Mouse (Mus musculus) left cerebral cortex, postnatal 14 days (tissue): Measurements from ENCODE around the gene Tesk1. TPM values are rescaled to one million over a fixed set of nuclear protein-coding genes. Genes with fewer than 3 reads are reported as not detected.
A peak's percentile ranks its signal among the peaks of the same experiment; 100 is the strongest.

ENCODE experiments used
- DNase-seq, 2 experiments: peaks; one replicate each; pipeline ENCODE4 v3.0.0; 2021 to 2022; ENCODE audit warnings: low spot score in 2 of 2, mixed read lengths in 1 of 2
- intact Hi-C: fragments of 180-260 bp; cut with DNase I; formaldehyde crosslinking; loops from one replicate; pipeline ENCODE4 v1.15.1; 2025
- total RNA-seq, 2 experiments: library from RNA; stranded (reverse); gene quantifications; 2 replicates each; pipeline ENCODE4 v1.2.3; 2021

Tesk1 gene
- total RNA-seq, 2 experiments from 2014 or later, result 63.7 to 69.4 TPM

DNA sequence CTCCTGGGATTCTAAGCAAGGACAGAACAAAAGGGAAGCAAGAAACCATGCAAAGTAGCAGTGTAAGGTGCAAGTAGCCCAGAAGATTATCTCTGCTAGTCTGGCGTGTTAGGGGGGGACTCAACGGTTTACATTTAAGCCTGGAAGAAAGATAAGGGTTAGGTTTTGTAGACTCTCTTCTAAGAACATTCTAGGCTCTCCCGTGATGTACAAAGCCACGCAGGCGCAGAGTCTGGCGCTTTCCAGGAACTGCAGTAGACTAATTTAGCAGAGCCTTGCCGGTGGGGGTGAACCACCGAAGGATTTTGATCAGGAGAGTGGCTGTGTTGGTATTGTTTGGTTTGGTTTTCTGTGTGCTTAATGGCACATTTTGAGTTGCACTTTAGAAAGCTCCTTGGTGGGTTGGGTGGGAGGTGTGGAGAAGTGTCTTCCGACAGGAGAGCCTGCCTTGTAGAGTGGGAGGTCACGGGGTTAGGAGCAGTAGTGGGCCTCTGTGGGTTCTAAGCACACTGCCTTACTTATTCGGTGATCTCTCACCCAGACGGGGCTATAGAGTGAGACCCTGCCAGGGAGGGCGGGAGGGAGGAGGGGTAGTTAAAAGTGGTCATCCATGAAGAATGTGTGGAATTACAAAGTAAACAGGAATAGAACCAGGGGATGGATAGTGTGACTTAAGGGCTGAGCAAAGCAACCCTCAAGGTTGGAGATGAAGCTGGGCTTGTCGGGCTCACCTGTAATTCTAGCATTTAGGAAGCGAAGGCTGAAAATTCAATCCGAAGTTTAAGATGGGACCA lies 24.3 kb upstream of the Tesk1 start:
- DNase-seq, result peak in 1 of 2 experiments; percentile 38
- intact Hi-C loops, result no loop called here

DNA sequence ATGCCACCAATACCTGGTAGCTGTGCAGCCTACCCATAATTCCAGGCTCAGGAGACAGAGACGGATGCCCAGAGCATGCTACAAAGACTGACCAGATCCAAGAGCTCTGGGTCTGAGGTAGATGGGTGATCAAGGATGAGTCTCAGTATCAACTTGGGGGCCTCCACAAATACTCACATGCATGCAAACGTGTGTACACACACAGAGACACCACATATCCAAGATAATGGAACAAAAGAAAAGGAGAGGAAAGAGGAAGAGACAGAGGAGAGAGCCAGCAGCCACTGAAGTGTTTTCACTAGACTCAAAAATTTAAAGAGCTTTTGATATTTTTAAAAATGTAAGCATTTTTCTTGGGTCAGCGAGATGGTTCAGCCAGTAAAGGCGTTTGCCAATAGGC lies 23.3 kb upstream of the Tesk1 start:
- intact Hi-C loops, result no loop called here
- no peak for DNase-seq

DNA sequence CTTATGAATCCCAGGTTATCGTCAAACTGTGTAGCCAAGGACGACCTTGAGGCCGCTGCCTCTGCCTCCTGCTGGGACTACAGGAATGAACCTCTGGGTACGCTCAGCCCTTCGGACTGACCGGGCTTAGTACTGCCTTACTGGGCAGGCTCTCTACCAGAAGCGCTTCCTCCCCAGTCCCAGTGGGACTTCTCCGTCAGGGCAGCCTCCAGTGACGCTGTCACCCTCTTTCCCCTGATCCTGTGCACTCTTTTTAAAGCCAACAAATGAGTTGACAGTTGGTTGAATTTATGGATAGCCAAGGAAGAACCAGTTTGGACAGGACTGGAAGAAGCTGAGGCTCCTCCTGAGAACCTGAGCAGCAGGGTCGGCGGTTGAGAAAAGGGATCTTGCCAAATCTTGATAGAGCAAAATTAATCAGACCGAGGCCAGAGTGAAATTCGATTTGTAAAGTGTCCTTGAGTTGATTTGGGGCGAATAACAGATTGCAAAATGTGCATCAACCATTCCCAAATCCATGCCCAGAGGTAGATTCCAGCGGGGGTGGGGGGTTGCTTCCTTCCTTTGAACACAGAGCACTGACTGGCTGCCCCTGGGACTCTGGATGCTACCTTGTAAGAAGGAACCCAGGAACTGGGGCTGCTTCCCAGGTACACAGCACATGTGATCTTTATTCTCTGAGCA lies 22.6 kb upstream of the Tesk1 start:
- intact Hi-C loops, result no loop called here
- DNase-seq, result no peak

DNA sequence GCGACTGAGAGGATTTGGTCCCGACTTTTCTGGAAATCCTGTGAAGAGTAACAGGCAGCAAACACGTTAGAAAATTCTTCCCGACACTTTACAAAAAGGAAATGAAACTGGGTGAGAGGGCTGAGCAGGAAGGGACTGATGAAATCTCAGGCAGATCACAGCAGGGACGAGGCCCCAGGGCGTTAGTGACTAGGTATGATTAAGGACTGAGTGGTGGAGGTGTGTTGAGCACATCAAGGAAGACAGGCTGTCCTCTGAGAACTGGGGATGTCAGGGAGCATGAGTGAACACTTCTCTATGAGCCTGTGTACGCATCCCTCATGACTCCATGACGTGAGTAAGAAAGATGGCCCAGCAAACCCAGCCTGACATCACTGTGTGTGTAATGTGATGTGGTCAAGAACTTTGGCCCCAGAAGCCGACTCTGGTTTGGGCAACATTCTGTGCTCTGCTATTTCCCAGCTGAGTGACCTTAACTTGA lies 21.9 kb upstream of the Tesk1 start:
- DNase-seq, result no peak
- intact Hi-C loops, result loop anchor here (1.0 kb wide), 2 partner anchors 38 to 153 kb away; partner anchors contain the start of gene Atp8b5

DNA sequence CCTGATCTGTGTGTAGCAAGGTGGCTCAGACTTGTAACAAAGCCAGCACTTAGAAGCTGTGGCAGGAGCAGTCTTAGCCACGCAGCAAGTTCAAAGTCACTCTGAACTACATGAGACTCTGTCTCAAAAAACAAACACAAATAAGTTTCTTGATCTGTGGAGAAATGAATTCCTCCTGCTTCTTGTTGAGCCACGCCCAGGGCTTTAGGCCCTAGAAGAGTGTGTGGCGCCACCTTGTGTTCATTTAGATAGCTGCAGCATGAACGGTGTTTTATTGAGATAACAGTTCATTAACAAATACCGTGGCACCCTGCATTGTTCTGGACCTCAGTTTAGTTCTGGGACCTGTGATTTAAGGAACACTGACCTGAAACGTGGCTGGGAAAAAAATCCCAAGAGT lies 21.4 kb upstream of the Tesk1 start:
- peak; percentile 84 to 88 for DNase-seq
- intact Hi-C loops, result loop anchor here (1.0 kb wide), 2 partner anchors 38 to 153 kb away; partner anchors contain the start of gene Atp8b5

DNA sequence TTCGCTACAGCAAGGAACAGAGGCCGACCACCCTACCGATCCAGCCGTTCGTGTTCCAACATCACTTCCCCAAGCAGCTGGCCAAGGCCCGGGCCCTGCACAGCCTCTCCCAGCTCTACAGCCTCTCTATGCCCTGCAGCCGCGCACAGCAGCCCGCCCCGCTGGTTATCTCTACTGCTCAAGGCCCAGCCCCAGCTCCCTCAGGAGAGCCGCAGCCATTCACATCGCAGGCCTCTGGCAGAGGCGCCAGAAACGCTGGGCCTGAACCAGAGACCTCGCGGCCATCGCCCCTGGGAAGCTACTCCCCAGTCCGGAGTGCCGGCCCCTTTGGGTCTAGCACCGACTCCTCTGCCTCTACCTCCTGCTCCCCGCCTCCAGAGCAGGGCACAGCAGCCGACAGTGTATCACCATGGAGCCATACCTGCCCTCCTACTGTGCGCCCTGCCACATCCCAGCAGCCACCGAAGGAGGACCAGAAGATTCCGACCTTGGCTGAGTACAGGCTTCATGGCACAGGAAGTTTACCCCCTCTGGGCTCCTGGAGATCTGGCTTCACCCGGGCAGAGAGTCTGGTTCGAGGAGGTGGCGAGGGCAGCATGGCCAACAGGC lies 20.0 kb upstream of the Tesk1 start:
- intact Hi-C loops, result no loop called here
- no peak for DNase-seq

DNA sequence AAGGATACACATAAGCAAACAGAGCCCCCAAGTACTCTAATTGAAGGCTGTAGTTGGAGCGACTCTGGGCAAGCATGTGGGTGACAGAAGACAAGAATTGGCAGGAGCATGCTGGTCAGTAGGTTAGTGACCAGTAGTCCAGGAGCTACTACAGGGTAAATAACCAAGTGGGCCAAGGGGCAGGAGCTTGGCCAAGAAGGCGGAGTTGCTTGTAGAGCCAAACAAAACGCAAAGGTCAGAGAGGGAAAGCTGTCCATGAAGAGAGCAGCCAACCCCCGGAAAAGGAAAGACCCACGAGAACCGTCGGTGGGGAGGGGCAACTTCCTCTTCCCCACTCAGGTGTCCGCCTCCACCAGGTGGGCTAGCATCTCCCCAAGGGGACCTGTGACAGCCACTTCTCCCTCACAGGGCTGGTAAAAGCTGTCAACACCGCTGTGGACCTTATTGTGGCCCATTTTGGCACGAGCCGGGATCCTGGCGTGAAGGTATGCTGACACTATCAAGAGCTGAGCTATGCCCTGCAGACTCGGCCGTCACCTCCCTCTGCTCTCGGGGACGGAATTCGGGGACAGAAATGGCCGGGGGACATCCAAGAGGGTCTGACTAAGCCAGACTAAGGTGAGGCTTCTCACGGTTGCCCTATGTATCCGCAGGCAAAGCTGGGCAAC lies 18.3 kb upstream of the Tesk1 start:
- DNase-seq, result no peak
- intact Hi-C loops, result no loop called here

DNA sequence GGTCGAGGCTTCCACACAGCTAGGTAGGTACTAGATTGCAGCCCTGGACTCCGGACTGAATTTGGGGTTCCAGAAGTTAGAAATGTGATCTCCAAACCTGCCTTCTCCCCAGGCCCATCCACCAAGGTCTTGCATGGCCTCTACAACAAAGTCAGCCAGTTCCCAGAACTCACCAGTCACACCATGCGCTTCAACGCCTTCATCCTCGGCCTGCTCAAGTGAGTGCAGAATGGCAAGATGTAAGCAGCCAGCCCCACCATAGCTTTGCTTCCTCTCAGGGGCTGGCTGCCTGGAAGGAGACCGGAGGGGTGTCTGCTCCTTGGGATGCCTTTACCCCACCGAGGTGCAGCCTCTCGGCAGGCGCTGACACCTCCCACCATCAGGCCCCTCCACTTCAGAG lies 17.7 kb upstream of the Tesk1 start:
- intact Hi-C loops, result no loop called here
- DNase-seq, result no peak

DNA sequence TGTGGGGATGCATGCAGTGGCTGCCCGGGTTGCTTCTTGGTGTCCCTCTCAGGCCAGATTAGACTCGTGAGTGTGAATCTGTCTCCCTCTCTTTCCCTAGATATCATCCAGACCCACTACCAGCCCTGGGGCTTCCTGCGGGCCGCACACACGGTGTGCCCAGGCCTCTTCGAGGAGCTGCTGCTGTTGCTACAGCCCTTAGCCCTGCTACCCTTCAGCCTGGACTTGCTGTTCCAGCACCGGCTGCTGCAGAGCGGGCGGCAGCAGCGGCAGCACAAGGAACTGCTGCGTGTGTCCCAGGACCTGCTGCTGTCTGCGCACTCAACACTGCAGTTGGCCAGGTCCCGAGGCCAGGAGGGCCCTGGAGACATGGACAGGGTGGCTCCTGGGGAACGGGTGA lies 16.5 kb upstream of the Tesk1 start:
- intact Hi-C loops, result loop anchor here (5.0 kb wide), 1 partner anchor 383 kb away; no protein-coding TSS in a partner anchor
- DNase-seq, result no peak

DNA sequence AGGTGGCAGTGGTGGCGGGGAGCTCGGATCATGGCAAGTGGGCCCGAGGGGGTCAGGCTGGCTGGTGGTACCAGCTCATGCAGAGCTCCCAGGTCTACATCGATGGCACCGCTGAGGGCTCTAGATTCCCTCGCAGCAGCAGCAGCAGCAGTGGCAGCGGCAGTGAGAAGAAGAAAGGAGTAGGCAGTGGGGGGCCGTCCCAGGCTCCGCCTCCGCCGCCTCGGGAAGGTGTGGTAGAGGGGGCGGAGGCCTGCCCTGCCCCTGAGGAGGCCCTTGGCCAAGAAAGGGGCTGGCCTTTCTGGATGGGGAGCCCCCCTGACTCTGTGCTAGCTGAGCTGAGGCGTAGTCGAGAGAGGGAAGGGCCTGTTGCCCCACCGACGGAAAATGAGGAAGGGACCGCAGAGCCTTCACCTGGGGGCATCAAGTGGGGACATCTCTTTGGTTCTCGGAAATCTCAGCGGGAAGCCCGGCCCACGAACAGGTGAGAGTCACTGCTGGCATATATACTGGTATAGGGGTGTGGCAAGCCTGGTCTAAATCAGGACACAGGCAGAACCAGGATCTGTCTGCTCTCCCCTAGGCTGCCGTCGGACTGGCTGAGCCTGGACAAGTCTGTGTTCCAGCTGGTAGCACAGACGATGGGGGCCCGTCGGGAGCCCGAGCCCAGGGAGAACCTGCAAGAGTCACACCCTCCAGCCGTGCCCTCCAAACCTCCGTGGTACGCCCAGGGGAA lies 15.9 kb upstream of the Tesk1 start:
- intact Hi-C loops, result loop anchor here (5.0 kb wide), 1 partner anchor 384 kb away; no protein-coding TSS in a partner anchor
- DNase-seq, result no peak

DNA sequence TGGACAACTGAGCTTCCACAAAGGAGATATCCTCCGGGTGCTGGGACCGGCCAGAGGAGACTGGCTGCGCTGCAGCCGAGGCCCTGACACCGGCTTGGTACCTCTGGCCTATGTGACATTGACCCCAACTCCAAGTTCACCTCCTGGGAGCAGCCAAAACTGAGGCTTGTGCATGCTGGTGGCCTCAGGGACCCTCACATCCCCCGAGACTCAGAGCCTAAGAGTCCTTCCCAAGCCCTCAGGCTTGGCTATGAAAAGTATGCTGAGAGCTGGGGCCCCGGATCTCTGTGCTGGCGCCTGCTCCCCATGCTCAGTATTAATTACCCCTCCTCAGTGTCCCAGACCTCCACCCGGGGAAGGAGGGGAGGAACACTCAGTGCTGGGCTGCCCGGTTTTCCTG lies 15.3 kb upstream of the Tesk1 start:
- DNase-seq, result no peak
- intact Hi-C loops, result loop anchor here (5.0 kb wide), 1 partner anchor 384 kb away; no protein-coding TSS in a partner anchor

DNA sequence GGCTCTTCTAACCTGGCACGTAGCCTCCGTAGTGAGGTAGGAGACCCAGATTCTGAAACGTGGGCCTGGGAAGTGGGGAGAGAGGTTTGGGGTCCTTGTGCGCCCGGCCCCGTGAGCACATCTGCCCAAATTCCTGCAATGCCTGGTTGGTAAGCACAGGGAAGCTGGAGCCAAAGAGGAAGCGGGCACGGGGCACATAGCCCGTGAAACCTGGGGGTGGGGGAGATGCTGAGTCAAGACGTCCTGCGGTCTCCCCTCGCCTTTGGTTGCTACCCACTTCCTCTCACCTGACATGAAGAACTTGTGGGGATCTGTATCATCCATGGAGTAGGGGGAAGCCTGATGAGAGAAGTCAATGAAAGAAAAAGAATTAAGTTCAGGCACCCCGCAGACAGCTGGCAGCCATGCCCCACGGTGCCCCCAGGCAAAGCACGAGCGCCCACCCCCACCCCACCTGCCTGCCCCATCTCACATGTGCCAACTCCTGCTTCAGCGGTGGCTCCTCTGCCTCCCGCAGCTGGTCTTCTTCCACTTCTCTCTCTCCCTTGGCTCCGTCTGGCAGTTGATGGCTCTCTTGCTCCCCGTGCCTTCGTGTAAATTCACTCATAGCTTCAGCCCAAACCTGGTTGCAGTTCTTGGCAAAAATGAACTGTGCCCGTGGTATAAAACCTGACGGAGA lies 14.1 kb upstream of the Tesk1 start:
- intact Hi-C loops, result loop anchor here (5.0 kb wide), 1 partner anchor 385 kb away; no protein-coding TSS in a partner anchor
- DNase-seq, result no peak

DNA sequence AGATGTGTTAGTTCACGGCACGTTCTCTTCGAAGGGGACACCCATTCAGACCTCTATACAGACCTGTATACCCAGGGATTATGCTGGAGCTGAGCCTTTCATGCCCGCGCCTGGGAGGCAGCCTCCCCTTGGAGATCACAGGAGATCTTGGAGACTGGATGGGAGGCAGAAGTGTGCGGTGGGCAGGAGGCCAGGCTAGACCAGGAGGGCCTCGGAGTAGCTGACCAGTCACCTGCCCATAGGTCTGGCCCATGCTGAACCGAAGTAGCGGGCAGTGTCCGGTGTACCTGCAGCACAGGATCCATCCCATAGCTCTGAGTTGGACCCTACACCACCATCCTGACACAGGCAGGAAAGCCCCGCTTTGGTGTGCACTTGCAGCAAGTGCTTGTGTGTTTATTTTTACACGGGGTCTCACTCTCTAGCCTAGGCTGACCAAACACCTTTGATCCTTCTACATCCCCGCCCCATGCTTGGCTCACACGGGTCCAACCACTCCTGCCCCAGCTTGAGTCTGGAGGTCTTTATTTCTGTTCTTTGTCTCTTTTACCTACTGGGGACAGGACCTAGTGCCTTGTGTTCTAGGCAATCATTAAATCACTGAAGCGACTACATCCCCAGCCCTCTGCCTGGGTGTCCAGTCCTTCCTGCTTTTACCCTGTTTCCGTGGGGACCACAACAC lies 13.4 kb upstream of the Tesk1 start:
- DNase-seq, result no peak
- intact Hi-C loops, result loop anchor here (5.0 kb wide), 1 partner anchor 386 kb away; no protein-coding TSS in a partner anchor

DNA sequence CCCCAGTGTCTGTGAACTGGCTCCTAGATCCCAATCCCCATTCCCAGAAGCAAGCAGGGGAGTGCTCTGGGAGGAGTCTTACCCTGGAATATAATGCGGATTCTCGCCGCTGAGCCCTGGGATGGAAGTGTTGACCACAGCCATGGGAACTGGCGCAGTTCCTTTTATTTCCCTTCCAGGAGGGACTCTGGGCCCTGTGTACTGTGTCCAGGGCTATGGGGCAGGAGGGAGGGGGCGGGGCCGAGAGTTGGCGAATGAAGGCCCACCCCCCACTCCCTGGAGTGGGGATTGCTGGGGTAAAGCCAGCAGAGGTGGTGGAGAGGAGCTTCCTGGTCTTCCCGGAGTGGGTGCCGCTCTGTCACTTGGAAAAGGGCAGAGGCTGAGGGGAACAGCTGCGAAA lies 12.8 kb upstream of the Tesk1 start, which contains the start of gene Fam166b:
Gene Fam166b, minus strand, starts transcription at position 189 of the 400 bp plus-strand sequence.
- DNase-seq, result no peak
- intact Hi-C loops, result loop anchor here (5.0 kb wide), 1 partner anchor 387 kb away; no protein-coding TSS in a partner anchor

DNA sequence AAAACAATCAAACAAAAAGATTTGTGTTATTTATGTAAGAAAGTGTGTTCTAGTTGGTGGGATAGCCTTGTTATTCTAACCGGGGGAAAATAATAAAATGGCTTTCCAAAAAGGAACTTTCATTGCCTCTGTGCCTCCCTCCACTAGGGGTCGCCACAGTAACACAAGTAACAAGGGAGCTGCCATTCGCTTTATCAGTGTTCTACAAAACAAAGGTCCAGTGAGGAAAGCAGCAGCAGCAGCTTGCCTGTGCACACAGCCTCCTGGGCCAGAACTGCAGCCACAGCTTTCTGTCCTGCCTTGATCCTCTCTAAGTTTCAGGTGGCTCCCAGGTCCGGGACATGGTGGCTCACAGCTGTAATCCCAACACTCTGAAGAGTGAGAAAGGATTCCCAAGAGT lies 10.0 kb upstream of the Tesk1 start:
- peak; percentile 86 to 91 for DNase-seq
- intact Hi-C loops, result no loop called here

DNA sequence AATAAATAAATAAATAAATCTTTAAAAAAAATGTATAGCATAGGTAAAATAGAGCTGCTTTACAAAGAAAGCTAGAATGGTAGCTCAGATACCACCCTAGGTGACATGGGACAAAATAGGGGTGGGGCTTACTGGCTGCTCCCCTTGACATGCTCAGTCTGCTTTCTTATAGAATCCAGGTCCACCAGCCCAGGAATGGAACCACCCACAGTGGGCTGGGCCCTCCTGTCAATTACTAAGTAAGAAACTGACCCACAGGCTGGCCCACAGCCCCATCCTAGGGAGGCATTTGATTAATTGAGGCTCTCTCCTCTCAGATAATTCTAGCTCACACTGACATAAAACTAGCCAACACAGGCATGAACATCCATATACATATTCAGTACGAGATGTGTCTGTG lies 8.9 kb upstream of the Tesk1 start:
- DNase-seq, result no peak
- intact Hi-C loops, result no loop called here

DNA sequence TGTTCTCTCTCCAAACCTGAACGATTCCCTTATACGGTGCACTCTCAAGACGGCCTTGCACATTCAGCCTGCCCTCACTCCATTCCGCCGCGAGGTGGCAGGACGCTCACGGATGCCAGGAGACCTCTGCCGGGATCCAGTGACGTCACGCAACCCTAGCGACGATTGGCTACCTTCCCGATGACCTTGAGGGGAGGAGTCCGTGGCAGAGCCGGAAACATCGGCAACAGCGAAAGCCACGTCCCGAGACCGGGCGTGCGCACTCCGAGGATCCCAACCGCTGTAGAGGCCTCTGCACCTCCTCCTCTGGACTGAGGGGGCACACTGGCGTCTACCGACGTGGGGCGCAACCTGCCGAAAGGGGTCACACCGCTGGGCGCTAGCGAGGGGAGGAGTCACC lies 305 bp downstream of the Tesk1 start:
- intact Hi-C loops, result loop anchor here (2.0 to 5.0 kb wide), 2 partner anchors 37 to 120 kb away; partner anchors contain the start of genes Creb3 and Tln1
- peak; percentile 99 to 100 for DNase-seq
